Mouse (Mus musculus): ENCODE data around the gene Kalrn.
"Not testable (repeated sequence)": the region's sequence is repeated elsewhere in the genome, so short reads cannot be mapped to it uniquely, and the experiment has no call there.

Gene Kalrn

DNA sequence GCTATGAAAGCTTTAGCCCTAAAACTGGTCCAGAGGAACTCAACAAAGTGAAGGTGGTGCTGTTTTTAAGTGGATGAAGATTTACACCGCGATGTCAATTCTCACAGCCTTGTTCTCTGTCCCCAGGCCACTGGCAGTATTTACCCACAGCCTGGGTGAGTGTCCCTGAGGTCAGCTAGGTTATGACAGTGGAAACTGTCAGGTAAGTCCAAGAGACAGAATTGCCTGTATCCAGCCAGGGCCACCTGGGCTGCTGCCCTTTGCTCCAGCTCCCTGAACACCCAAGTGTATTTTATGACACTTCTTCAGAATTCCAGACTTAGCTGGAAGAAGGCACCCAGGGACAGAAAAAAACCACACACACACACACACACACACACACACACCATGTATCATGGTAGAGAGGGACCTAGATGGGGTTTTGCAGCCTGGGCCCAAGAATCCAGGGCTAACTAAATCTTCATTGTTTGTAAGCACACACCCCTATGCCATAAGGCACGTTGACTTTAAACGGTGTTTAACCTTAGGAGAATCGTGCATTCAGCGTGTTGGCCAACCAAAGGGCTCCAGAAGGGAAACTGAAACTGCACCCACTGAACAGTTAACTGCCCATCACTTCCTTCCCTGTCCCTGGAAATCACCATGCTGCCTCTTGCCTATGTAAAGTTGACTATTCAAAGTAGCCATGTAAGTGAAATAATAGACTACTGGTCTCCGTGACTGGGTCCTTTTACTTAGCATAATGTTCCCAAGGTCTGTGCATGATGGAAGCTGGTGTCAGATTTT, 462.3 kb downstream of the Kalrn start:
- DNase-seq (ENCODE audit: low spot score) = no peak

- DNase-seq (ENCODE audit: low spot score) = no peak
These were observed 468.9 kb downstream of the Kalrn start for GRCm38 (mm10) chr16:34104427-34104826.

DNA sequence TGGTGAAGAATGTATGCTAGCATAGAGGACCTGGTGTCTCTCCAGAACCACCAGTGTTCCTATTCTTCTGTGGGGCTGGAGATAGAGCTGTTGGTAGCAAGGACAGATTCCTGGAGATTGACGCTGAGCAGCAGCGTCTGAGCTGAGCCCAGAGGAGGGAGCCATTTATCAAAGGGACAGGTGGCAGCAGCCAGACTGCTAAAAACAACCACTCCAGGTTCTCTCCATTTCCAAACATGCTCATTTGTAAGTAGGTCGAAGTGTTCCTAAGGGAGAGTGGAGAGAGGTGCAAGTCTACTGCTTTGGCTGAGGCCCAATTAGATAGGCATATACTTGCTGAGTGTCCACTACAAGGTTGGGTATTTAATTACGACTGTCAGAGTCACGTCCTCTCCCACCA, 470.6 kb downstream of the Kalrn start:
- DNase-seq (ENCODE audit: low spot score) = no peak

DNA sequence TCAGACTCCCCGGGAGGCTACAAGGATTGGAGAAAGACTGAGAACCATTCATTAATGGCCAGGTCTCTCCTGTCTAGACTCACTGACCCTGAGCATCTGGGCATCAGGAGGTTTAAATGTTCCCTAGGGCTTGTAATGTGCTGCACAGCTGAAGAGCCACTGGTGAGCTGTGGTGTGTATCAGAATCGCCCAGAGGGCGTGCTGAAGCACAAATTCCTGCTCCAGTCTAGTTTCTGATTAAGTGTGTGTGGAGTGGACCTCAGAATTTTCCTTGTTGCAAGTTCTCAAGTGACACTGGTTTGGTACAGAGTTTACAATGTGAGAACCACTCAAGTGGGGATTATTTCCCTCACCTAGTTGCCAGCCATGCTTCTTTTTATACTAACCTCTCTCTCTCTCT, 473.5 kb downstream of the Kalrn start:
- peak; percentile 61 for DNase-seq (ENCODE audit: low spot score)

DNA sequence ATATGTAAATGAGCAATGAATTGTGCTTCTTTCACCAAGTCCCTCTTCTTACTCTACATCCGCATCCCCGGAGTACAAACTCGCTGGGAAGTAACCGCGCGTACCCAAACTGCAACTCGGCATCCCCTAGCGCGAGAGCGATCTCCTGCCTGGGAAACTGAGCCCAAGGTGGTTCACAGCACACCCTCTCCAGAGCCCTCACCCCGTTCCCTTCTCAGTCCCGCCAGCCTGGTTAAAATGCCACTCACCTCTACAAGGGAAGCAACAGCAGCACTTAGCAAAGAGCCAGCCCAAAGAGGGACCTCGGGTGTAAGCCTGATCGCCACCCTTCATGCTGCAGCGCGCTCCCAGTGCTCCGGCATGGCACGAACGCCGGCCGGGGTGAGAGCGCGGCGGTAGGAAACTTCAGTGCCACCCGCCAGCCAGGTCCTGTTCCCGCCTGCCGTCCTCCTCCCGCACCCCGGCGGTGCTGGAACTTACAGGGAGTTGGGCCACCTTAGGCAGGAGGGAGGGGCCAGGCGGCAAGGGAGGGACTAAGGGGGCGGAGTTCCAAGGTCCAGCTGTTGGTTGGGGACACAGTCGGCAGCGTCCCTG, 477.7 kb downstream of the Kalrn start:
- peak; percentile 89 for DNase-seq (ENCODE audit: low spot score)

- no peak for DNase-seq (ENCODE audit: low spot score)
These were observed 478.3 kb downstream of the Kalrn start for GRCm38 (mm10) chr16:34095093-34095465.

DNA sequence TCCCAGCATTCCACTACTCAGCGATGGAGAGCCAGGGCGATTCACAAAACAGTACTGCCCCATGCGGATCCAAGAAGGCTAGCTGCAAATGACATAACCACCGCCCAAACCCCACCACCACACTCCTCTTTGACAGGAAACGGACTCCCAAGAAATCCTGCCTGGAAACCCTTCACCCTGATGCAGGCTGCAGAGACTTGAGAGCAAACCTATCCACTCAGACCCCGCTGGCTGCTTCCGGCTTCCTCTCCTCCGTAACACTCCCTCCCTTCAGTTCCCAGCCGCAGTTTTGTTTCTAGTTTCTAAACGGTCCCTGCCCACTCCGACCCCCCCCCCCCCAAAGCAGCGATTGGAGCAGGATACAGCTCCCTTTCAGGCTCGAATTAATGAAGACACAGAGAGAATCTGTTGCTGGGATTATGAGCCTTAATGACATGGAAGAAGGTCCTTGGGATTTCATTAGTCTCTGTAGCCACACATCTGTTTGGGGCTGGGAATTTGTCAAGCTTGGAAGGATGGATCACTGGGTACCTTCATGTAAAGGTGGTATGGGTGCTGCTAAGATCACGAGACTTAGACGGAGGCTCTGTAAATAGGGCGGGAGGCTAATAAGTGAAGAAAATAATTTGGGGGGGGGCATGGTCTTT, 478.8 kb downstream of the Kalrn start:
- DNase-seq (ENCODE audit: low spot score) = no peak

DNA sequence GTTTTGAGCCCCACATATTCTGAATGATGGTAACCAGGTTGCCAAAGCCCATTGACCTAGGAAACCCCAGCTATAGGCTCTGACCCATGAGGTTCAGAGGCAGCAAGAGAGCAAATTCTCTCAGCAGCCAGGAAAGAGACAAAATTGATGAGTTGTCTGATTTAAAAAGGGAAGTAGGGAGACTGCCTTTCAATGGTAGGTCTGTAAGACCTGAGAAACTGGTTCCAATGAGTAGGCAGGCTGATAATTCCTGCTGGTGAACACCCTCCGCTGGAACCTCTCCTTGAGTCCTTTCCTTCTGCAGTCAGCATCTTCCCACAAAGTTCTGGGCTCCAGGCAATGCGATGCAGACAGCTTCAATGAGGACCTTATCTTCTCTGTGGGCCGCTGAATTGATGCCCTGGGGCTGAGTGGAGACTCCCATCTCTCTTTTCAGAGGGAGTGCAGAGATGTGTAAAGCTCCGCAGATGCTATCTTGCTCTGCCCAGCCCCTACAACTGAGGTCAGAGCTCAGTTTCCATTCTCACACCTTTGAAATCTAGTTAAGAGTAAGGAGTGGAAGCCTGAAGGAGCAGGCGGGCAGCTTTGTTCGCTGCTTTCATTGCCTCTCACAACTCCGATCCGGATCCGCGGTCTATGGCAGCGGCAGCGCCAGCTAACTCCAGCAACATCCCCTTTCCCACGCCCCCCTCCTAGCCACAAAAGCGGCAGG, 479.4 kb downstream of the Kalrn start:
- no peak for DNase-seq (ENCODE audit: low spot score)

GRCm38 (mm10) chr16:34089528-34090095, 483.7 kb downstream of the Kalrn start:
- DNase-seq (ENCODE audit: low spot score) = no peak

GRCm38 (mm10) chr16:34089022-34089421, 484.3 kb downstream of the Kalrn start:
- no peak for DNase-seq (ENCODE audit: low spot score)

GRCm38 (mm10) chr16:34088331-34088730, 485.0 kb downstream of the Kalrn start:
- peak; percentile 28 for DNase-seq (ENCODE audit: low spot score)

DNA sequence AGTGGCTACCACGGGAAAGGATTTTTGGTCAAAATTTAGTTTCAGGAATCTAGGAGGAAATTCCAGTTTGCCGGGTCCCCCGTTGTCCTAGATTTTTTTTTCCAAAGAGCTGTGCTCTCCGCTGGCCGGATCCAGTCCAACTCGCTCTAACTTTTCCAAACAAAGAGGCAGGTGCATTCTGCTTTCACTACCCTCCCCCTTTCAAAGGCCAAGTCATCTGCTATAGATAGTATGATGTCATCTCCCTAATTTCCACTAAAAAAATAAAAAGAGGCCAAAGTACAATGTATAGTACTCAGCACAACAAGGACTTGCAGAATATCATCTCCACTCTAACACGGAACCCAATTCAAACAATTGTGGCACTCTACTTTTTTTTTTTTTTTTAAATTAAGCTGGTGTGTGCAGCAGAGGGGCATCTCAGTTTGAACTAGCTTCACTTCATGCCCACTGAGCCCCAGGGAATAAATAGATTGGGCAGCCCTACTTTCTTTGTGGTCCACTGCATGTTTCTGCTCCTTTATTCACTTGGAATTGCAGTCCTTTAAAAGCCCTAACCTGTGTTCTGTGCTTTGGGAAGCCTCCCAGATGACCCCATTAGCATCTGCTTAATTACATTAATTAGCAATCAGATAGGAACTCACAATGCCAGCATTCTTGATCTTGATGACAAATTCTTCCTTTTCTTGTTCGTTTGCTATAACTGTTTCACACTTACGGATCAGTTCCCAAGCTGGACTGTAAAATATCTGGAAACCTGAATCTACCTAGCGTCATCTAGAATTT, 489.0 kb downstream of the Kalrn start:
- DNase-seq (ENCODE audit: low spot score) = no peak

DNA sequence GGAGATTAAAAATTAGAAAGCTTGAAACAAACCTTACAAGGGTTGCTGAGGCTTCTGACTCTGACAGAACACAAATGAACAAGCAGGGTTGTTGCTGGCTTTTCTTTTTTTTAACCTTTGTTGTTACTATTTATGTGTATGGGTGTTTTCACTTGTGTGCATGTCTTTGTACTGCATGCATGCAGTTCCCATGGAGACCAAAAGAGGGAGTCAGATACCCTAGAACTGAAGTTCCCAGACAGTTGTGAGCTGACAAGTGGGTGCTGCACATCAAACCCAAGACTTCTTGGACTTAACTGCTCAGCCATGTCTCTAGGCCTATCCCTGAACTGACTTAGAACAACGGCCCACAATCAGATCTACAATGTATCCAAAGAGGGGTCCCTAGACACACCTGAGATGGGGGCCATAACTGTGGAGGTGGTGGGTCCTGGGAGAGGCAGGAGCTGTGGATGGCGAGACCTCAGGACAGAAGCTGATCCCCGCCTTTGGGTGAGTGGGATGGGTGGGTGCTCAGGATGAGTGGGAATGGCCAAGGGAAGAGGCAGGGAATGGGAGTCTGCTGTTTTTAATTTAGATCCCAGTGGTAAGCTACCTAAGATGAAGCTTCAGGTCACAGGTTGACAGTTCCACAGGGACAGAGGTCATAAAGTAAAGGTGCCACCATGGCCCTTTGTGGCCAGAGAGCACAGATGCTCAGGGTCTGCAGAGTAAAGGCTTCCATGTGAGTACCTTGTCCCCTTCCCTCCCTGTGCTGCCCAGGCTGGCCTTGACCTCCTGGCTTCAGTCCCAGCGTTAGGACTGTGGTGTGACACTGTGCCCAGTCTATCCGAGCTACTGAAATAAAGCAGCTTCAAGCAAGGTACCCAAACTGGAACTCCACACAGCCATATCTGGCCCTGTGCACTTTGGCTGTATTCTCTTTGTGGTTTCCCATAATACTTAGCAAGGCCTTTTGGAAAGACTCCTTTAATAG, 490.6 kb downstream of the Kalrn start:
- DNase-seq (ENCODE audit: low spot score) = no peak

DNA sequence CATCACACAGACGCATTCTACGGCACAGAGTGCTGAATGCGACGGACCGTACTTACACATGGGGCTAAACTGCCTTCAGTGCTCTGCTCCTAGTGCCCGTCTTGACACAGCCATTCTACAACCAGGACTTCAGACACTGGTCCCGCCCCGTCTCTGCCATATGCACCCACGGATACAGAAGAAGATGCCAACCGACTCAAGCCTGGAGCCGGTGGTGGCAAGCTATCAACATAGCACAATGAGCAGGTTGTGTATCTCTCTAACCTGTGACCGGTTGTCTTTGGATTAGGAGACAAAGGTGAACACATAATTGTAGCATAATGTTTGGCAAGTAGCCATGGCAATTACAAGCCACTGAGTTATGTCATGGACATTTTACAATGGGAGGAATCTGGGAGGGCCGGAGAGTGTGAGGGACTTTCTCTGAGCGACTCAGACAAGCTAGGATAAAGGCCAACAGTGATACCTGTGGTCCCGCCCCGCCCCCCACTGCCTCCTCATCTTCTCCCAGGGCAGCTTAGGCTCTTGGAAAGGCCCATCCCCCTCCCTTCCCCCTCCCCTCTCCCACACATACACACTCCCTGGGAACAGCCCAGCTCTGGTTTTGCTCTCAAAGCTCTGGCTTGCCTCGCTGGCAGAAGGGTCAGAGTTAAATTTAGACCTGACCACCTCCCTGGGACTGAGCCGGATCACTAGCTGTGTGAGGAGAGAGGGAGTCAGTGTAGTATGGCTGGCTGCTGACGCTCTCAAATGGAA, 491.5 kb downstream of the Kalrn start:
- DNase-seq (ENCODE audit: low spot score) = no peak

GRCm38 (mm10) chr16:34081314-34081682, 492.0 kb downstream of the Kalrn start:
- DNase-seq (ENCODE audit: low spot score) = not testable (repeated sequence)

- no peak for DNase-seq (ENCODE audit: low spot score)
These were observed 492.5 kb downstream of the Kalrn start for GRCm38 (mm10) chr16:34080818-34081217.

DNA sequence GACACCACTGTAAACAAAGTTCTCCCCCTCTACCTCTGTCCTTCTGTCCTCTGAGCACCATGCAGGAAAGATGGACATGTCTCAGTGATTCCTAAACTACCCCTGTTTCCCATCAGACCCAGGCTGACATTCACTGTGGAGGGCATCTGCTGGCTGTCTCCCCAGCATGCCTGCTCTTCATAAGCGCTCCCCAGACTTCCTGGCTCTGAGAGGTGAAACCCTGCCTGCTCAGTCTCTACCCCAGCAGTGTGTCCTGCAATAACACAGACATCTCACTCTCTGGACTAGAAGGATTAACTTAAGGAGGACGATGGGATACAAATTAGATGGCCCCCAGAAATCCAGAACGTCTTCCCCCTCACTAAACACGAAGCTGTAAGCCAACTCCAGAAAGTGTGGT, 493.8 kb downstream of the Kalrn start:
- DNase-seq (ENCODE audit: low spot score) = no peak

DNA sequence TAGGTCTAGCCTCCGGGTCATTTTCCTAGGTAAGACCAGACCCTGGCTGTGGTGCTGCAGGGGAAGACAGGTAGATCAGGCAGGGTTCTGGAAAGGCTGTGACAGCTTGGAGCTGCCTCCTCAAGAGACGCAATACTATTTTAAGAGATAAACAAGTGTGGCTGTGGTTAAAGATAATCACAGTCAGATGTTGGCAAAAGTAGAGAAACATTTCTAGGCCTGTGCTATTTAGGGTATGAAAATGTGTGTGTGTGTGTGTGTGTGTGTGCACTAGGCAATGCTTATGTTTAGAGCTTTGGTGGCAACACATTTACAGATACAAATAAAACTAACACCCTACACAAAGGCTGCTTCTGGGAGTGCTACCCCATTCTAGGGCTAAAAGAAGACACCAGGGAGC, 494.6 kb downstream of the Kalrn start:
- no peak for DNase-seq (ENCODE audit: low spot score)

DNA sequence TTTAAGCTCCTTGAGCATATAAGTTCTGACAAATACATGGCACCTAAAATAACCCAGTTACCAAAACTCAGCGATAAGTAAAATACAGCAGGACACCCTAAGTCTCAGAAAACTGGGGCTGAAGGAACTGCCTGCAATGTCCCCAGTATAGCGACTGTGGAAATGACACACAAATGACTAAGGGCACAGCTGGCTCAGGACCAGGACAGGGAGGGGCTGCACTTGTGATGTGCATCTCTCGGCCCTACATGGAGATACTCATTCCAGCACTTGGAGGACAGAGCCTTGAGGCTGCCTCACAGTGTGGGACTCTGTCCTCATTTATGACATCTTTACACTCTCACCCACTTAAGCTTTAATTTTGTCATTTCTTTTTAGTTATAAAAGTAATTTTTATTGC, 497.2 kb downstream of the Kalrn start:
- DNase-seq (ENCODE audit: low spot score) = no peak

DNA sequence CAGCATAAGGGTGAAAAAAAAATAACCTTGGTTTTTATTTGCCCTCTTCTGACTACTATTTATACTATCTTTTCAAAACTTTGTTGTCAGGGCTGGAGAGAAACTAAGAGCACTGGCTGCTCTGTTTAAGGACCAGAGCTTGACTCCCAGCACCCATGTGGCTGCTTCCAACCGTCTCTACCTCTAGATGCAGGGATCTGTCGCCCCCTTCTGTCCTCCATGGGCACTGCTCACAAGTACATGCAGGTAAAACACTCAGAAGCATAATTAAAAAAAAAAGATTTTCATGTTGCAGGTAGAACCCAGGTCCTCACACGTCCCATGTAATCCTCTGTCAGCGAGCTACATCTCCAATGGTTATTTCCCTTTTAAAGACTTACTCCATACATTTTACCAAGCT, 499.4 kb downstream of the Kalrn start:
- no peak for DNase-seq (ENCODE audit: low spot score)
